Mouse (Mus musculus): Measurements from ENCODE around the gene Rab34. TPM values are rescaled to one million over a fixed set of nuclear protein-coding genes. Genes with fewer than 3 reads are reported as not detected.

Gene Rab34
- under 1 TPM in 1 of 2 experiments, not detected in 1; 0.46 TPM for total RNA-seq (2023)

GRCm38 (mm10) chr11:78188331-78189233, at the start of gene Rab34:
Gene Rab34, plus strand, starts transcription at chr11:78188430.

DNA sequence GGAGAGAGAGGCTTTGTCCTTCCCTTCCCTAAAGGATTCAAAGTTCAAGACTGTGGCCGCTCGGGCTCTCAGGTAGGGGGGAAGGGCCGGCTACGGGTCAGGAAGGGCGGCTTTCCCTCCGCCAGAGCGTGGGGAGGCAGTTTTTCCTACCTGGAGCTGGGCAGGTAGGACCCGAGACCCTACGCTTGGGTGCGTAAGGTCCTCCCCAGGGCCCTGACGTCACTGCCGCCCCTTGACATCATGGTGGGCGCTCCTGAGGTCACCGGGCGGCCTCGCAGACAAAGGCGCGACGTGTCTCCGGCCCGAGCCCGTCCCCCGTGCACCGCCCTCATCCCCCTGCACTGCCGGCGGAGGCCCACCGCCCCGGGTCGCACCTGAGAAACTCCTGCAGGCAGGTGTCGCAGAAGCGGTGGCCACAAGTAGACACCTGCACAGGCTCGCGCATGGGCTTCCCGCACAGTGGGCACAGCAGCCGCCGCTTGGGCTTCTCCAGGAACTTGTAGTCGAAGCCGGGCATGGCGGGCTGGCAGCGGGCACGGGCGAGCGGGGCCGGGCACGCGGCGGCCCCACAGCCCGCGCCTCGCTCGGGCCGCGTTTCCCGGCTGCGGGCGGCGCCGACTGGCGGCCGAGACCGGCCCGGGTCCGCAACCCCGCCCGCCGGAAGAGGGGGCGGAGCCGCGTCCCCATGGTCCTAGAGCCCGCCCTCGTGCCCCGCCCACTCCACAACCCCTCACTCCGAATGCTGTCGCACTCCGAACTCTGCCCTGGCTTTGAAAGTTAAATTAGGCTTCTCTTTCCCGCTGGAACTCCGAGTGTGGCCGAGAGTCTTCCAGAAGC, 23.1 kb upstream of the Rab34 start, which contains the start of gene Traf4:
Traf4 (minus strand) TSS at position 666 of the 837 bp plus-strand sequence.

GRCm38 (mm10) chr11:78176402-78176862, 11.8 kb upstream of the Rab34 start, which contains the start of the genes Nek8 and Tlcd1:
Gene Nek8, minus strand, starts transcription at chr11:78176675.
Gene Tlcd1, plus strand, starts transcription at chr11:78176711.

GRCm38 (mm10) chr11:78182961-78183844, 5.0 kb upstream of the Rab34 start, which contains the start of gene Rpl23a:
Gene Rpl23a, minus strand, starts transcription at chr11:78183584.

DNA sequence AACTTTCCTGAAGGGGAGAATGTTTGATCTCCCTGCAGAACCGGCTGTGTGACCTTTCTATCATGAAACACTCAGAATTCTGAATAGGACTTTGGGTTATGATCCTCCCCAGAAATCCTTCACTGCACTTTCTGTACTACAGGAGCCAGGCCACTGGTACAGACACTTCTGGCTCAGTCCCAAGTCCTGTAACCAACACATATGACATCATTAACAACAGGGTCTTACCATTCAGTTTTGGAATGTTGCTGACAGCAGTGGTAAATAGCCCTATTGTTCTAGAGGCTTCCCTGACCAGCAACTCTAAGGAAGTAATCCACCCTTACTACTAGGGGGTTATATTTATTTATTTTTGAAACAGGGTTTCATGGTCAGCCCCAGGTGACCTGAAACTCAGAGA, 4.9 kb downstream of the Rab34 start, which contains the start of gene Proca1:
Proca1 (plus strand) TSS at position 280 of the 400 bp plus-strand sequence.

Other genes starting within 250 kb of the Rab34 start
- 10 to 100 TPM; 80.1 to 87.9 TPM for gene Phf12, start 205.7 kb upstream of the Rab34 start, total RNA-seq (2023)
- gene Dhrs13, start 156.2 kb upstream of the Rab34 start, total RNA-seq (2023), result 1 to 10 TPM; 3.0 to 3.5 TPM
- gene Flot2, start 150.5 kb upstream of the Rab34 start, total RNA-seq (2023), result 100 to 1,000 TPM; 133 to 140 TPM
- 10 to 100 TPM; 15.4 to 16.7 TPM for gene Eral1, start 108.0 kb upstream of the Rab34 start, total RNA-seq (2023)
- 10 to 100 TPM; 41.9 to 50.7 TPM for gene Fam222b, start 93.8 kb upstream of the Rab34 start, total RNA-seq (2023)
- gene Traf4, start 22.8 kb upstream of the Rab34 start, total RNA-seq (2023), result 1 to 10 TPM; 6.3 to 8.1 TPM
- gene Nek8, start 11.8 kb upstream of the Rab34 start, total RNA-seq (2023), result 1 to 10 TPM; 4.3 to 7.2 TPM
- 1 to 10 TPM; 6.0 to 7.4 TPM for gene Tlcd1, start 11.7 kb upstream of the Rab34 start, total RNA-seq (2023)
- 1,000 to 10,000 TPM; 1,117 to 1,118 TPM for gene Rpl23a, start 4.8 kb upstream of the Rab34 start, total RNA-seq (2023)
- gene Proca1, start 5.0 kb downstream of the Rab34 start, total RNA-seq (2023), result 1 to 10 TPM; 1.1 to 1.3 TPM
- gene Sdf2, start 57.3 kb downstream of the Rab34 start, total RNA-seq (2023), result 10 to 100 TPM; 42.7 to 43.7 TPM
- gene Supt6, start 57.6 kb downstream of the Rab34 start, total RNA-seq (2023), result 10 to 100 TPM; 40.2 to 42.4 TPM
- gene 2610507B11Rik, start 73.3 kb downstream of the Rab34 start, total RNA-seq (2023), result 10 to 100 TPM; 60.2 to 60.8 TPM
- under 1 TPM; 0.26 to 0.68 TPM for gene BC030499, start 102.4 kb downstream of the Rab34 start, total RNA-seq (2023)
- gene Spag5, start 113.1 kb downstream of the Rab34 start, total RNA-seq (2023), result 10 to 100 TPM; 61.7 to 63.1 TPM
- gene Aldoc, start 134.5 kb downstream of the Rab34 start, total RNA-seq (2023), result 1 to 10 TPM; 2.6 to 3.6 TPM
- 10 to 100 TPM; 37.7 to 40.2 TPM for gene Pigs, start 140.0 kb downstream of the Rab34 start, total RNA-seq (2023)
- gene Unc119, start 155.1 kb downstream of the Rab34 start, total RNA-seq (2023), result 100 to 1,000 TPM; 106 to 112 TPM
- under 1 TPM in 1 of 2 experiments, not detected in 1; 0.15 TPM for gene Foxn1, start 198.1 kb downstream of the Rab34 start, total RNA-seq (2023)
- gene Slc13a2, start 233.8 kb downstream of the Rab34 start, total RNA-seq (2023), result under 1 TPM in 1 of 2 experiments, not detected in 1; 0.22 TPM